Mouse (Mus musculus) intestine, embryonic 16.5 days (tissue): ENCODE results near the gene Dnajc5. TPM values are rescaled to one million over a fixed set of nuclear protein-coding genes. Genes with fewer than 3 reads are reported as not detected.

Experiments used
- ATAC-seq: fragments of 200-750 bp; cut with Nextera tagmentation; 2 replicates; pipeline ENCODE4 v1.8.0; 2017; ENCODE audit warnings: moderate TSS enrichment, moderate library complexity
- H3K27ac ChIP-seq: fragments of 300-500 bp; sonication (generic); 2 replicates; pipeline ENCODE4 v1.5.1; 2014; ENCODE audit warnings: mild to moderate bottlenecking, low read length
- H3K27me3 ChIP-seq: fragments of 300-500 bp; sonication (generic); replicated peaks from 2 replicates; pipeline ENCODE4 v1.6.1; 2014; ENCODE audit warnings: low read length, control low read depth, mixed read lengths; ENCODE audit not compliant: control insufficient read depth, insufficient read depth
- H3K36me3 ChIP-seq: fragments of 300-500 bp; sonication (generic); 2 replicates; pipeline ENCODE4 v1.6.1; 2014; ENCODE audit warnings: low read length, control low read depth; ENCODE audit not compliant: control insufficient read depth, insufficient read depth
- H3K4me1 ChIP-seq: fragments of 300-500 bp; sonication (generic); 2 replicates; pipeline ENCODE4 v1.6.1; 2014; ENCODE audit warnings: low read length, control low read depth, mixed read lengths; ENCODE audit not compliant: control insufficient read depth, insufficient read depth
- H3K4me2 ChIP-seq: fragments of 300-500 bp; sonication (generic); 2 replicates; pipeline ENCODE4 v1.6.1; 2014; ENCODE audit warnings: low read depth, low read length, control low read depth
- H3K4me3 ChIP-seq: fragments of 300-500 bp; sonication (generic); 2 replicates; pipeline ENCODE4 v1.5.1; 2014; ENCODE audit warnings: mild to moderate bottlenecking, low read length
- H3K9ac ChIP-seq: fragments of 300-500 bp; sonication (generic); 2 replicates; pipeline ENCODE4 v1.6.1; 2014; ENCODE audit warnings: low read depth, low read length
- H3K9me3 ChIP-seq: fragments of 300-500 bp; sonication (generic); 2 replicates; pipeline ENCODE4 v1.6.1; 2016; ENCODE audit warnings: low read length, control low read depth; ENCODE audit not compliant: control insufficient read depth
- WGBS: fragments of 180-500 bp; shearing (Covaris S2); extraction: QIAGEN DNeasy Blood & Tissue Kit; methylation state at CpG from one replicate; pipeline ENCODE4 v1.1.7; 2014; 5-methylcytosine and 5-hydroxymethylcytosine counted together
- polyA plus RNA-seq: library from polyadenylated mRNA; unstranded; fragments of >200 nt; fragmentation: Nextera tagmentation; extraction: Ambion mirVana; gene quantifications from 2 replicates; pipeline ENCODE4 v1.2.1, GENCODE M21; 2015

Gene Dnajc5
- polyA plus RNA-seq, 1 experiment from 2014 or later, result 74.1 TPM

DNA sequence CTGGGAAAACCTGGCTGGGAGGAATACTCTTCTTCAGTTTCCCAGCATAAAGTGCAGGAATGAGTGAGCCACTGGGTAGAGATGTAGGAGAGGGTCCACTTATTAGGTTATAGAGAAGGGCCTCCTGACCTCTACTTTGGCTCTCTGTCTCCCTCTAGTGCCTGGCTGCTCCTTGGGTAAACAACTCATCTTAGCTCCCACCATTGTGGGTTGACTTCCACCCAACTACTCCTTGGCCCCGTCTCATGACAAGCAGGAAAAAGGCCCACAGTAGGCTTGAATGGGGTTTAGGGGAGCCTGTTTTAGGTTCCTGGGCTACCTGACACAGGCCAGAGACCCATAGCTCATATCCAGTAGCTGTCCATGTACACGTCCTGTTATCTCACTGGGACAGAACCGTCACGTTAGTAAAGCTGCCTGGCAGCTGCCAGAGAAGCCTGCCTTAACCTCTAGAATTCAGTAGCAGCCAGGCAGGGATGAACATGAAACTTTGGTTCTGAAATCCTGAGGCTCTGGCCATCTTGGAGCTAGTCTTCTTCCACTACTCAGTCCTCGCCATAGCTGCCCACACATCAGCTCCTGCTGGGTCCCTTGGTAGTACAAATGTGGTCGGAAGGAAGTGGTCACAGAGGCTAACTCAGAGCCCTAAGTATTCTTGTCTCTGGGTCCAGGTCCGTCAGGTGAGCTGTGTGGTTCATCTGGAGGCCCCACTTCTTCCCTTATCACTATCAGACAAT is 48.2 kb downstream of the Dnajc5 start:
- H3K9me3 ChIP-seq, result no peaks in the 10 kb centered on the region
- H3K36me3 ChIP-seq, result peaks cover 4% of the 10 kb centered on the region; the same call in 1 of the 2 replicates
- H3K4me2 ChIP-seq, result no peak overlapping the region
- WGBS, result 76% methylated on average over 7 of the region's 7 CpGs
- no peak overlapping the region for H3K4me3 ChIP-seq
- no peaks in the 10 kb centered on the region for H3K4me1 ChIP-seq
- no peak overlapping the region for H3K27ac ChIP-seq
- H3K27me3 ChIP-seq, result no peaks in the 10 kb centered on the region
- H3K9ac ChIP-seq, result no peak overlapping the region
- ATAC-seq, result 0 out of 2 replicates have a peak, but pooled peaks have one; percentile 38

DNA sequence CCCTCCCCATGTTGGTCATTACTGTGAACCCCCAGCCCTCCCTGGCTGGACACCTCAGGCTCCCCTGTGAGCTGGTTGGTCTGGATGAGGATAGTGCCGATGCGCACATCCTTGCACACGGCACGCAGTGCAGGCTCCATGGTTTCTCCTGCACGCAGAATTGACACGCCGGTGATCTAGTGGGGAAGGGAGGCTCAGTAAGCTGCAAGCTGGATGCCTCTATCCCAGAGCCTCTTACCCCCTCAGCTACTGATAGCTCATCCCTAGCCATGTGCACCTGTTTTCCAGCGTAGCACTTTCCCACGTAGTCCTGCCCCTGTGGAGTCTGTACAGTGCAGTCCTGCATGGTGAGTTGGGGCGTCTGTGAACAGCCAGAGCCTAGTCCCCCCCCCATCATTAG is 49.6 kb downstream of the Dnajc5 start:
- Histone ChIP-seq H3K4me2 (no peak overlapping the region), H3K36me3 (peaks cover 4% of the 10 kb centered on the region; the same call in 1 of the 2 replicates), H3K9me3 (no peaks in the 10 kb centered on the region), H3K27me3 (no peaks in the 10 kb centered on the region), H3K9ac (no peak overlapping the region), H3K4me1 (no peaks in the 10 kb centered on the region), H3K27ac (no peak overlapping the region), H3K4me3 (no peak overlapping the region)
- ATAC-seq, result no peak
- 90% methylated on average over 10 of the region's 10 CpGs for WGBS

DNA sequence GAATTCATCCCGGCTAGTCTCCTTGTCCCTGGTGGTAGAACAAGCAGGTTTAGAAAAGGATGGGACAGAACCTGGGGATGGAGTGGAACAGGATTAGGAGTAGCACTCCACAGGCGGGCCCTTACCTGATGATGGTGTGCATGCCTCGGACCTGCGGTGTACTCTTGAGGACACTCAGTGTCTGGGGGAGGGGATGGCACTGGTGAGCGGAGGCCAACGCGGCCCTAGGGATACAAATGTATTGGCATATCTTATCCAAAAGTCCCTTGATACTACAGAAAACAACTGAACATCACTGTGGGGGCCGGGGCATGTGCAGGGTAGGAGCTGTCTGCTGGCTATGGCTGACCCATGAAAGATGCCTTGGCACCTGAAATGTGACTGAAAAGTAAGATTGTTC is 50.1 kb downstream of the Dnajc5 start:
- H3K4me1 ChIP-seq, result no peaks in the 10 kb centered on the region
- peaks cover 4% of the 10 kb centered on the region; the same call in 1 of the 2 replicates for H3K36me3 ChIP-seq
- H3K9me3 ChIP-seq, result no peaks in the 10 kb centered on the region
- H3K9ac ChIP-seq, result no peak overlapping the region
- no peak overlapping the region for H3K4me3 ChIP-seq
- no peaks in the 10 kb centered on the region for H3K27me3 ChIP-seq
- no peak overlapping the region for H3K4me2 ChIP-seq
- no peak for ATAC-seq
- H3K27ac ChIP-seq, result no peak overlapping the region
- 88% methylated on average over 8 of the region's 8 CpGs for WGBS

DNA sequence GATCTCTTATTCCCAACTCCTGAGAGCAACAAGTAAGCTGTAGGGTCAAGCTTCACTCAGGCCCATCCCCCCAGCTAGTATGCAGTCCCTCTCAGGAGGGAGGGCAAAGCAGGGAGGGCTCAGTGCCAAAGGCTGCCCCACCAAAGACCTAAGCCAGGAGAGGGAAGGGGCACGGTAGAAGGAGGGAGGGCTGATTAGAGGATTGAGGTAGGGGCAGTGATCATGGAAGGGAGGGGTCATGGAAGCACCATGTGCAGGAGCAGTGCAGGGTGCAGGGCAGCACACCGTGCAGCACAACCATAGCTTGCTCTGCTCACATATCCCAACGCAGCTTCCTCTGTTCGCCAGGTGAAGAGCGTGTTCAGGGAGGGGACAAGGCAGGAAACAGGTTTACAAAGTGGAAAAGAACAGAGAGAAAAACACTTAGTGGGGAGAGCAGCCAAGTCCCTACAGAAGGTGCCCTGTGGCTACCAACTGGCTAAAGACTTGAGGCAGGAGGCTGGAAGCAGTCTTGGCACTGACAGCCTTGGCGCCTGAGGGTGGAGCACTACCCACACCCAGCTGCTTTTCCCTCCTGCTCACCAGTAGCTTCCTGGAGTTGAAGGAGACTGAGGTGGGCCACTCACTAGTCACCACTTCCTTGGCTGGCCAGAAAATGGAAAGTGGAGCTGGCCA is 50.8 kb downstream of the Dnajc5 start:
- no peak overlapping the region for H3K9ac ChIP-seq
- peaks cover 4% of the 10 kb centered on the region; the same call in 1 of the 2 replicates for H3K36me3 ChIP-seq
- no peak for ATAC-seq
- 71% methylated on average over 6 of the region's 6 CpGs for WGBS
- no peak overlapping the region for H3K27ac ChIP-seq
- no peaks in the 10 kb centered on the region for H3K9me3 ChIP-seq
- no peaks in the 10 kb centered on the region for H3K27me3 ChIP-seq
- no peak overlapping the region for H3K4me3 ChIP-seq
- H3K4me1 ChIP-seq, result no peaks in the 10 kb centered on the region
- no peak overlapping the region for H3K4me2 ChIP-seq

DNA sequence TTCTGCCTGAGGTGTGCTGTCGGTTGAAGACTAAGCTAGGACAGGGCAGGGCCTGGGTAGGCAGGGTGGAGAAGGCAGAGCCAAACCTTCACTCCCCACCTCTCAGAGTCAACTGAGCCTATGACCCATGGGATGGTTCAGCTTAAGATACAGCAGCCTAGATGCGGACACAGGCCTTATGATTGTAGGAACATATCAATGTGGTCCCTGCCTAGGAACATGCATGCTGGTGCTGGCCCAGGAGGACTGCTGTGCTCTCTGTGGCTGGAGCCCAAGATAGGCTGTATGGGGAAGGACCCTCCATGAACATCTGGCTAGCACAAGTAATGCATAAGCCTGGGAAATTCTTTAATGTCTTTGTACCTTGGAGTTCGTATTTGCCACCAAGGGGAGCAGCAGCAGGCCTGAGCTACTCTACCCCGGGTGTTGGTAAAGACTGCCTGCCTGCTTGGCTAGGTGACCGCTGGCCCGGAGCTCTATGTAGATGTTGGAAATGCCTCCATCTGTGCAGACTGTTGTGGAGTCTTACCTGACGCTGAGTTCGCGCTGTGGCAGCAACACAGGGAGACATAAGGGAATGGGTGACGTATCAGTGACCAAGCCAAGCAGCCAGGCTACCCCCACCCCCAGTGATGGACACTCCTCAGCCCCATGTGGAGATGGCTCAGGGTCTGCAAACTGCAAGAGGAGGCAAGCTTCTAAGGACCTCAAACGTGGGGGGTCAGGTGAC is 51.8 kb downstream of the Dnajc5 start:
- no peak overlapping the region for H3K4me2 ChIP-seq
- H3K27me3 ChIP-seq, result no peaks in the 10 kb centered on the region
- no peaks in the 10 kb centered on the region for H3K4me1 ChIP-seq
- H3K36me3 ChIP-seq, result peaks cover 4% of the 10 kb centered on the region; the same call in 1 of the 2 replicates
- H3K9me3 ChIP-seq, result no peaks in the 10 kb centered on the region
- no peak overlapping the region for H3K4me3 ChIP-seq
- WGBS, result 90% methylated on average over 11 of the region's 11 CpGs
- no peak for ATAC-seq
- H3K27ac ChIP-seq, result no peak overlapping the region
- no peak overlapping the region for H3K9ac ChIP-seq

GRCm38 (mm10) chr2:181572921-181573920 is 52.9 kb downstream of the Dnajc5 start:
- no peaks in the 10 kb centered on the region for H3K9me3 ChIP-seq
- no peaks in the 10 kb centered on the region for H3K27me3 ChIP-seq
- ATAC-seq, result no peak
- no peaks in the 10 kb centered on the region for H3K4me1 ChIP-seq
- H3K4me2 ChIP-seq, result no peak overlapping the region
- WGBS, result 94% methylated on average over 15 of the region's 15 CpGs
- H3K27ac ChIP-seq, result no peak overlapping the region
- H3K9ac ChIP-seq, result no peak overlapping the region
- no peak overlapping the region for H3K4me3 ChIP-seq
- peaks cover 4% of the 10 kb centered on the region; the same call in 1 of the 2 replicates for H3K36me3 ChIP-seq

GRCm38 (mm10) chr2:181573961-181574360 is 53.7 kb downstream of the Dnajc5 start:
- H3K36me3 ChIP-seq, result no peaks in the 10 kb centered on the region; the same call in 1 of the 2 replicates
- peaks cover 5% of the 10 kb centered on the region for H3K4me1 ChIP-seq
- no peak overlapping the region for H3K4me3 ChIP-seq
- ATAC-seq, result no peak
- H3K27me3 ChIP-seq, result no peaks in the 10 kb centered on the region
- H3K27ac ChIP-seq, result no peak overlapping the region
- 89% methylated on average over 9 of the region's 9 CpGs for WGBS
- H3K9ac ChIP-seq, result no peak overlapping the region
- no peak overlapping the region for H3K4me2 ChIP-seq
- H3K9me3 ChIP-seq, result no peaks in the 10 kb centered on the region

- H3K4me2 ChIP-seq, result no peak overlapping the region
- H3K4me1 ChIP-seq, result peaks cover 14% of the 10 kb centered on the region
- H3K9ac ChIP-seq, result no peak overlapping the region
- ATAC-seq, result no peak
- WGBS, result 93% methylated on average over 7 of the region's 7 CpGs
- no peak overlapping the region for H3K27ac ChIP-seq
- no peaks in the 10 kb centered on the region; the same call in 1 of the 2 replicates for H3K36me3 ChIP-seq
- H3K27me3 ChIP-seq, result no peaks in the 10 kb centered on the region
- H3K9me3 ChIP-seq, result no peaks in the 10 kb centered on the region
- no peak overlapping the region for H3K4me3 ChIP-seq
Observed at GRCm38 (mm10) chr2:181574921-181575545, 54.7 kb downstream of the Dnajc5 start.
